Mouse (Mus musculus): ENCODE measurements around the gene Ppp1r7.
"Not testable (repeated sequence)": the region's sequence is repeated elsewhere in the genome, so short reads cannot be mapped to it uniquely, and the experiment has no call there.

The Ppp1r7 gene

GRCm38 (mm10) chr1:93342648-93343503 lies at the start of gene Ppp1r7, which contains the start of gene Pask:
Gene Ppp1r7 (plus strand): TSS chr1:93342854.
Gene Pask (minus strand): TSS chr1:93343482.
- DNase-seq: peak; percentile 96

- not testable (repeated sequence) for DNase-seq
Measured at GRCm38 (mm10) chr1:93294491-93294890, 48.2 kb upstream of the Ppp1r7 start.

- no peak for DNase-seq
Measured at GRCm38 (mm10) chr1:93299791-93300190, 42.9 kb upstream of the Ppp1r7 start.

- DNase-seq: no peak
Measured at GRCm38 (mm10) chr1:93300578-93300977, 42.1 kb upstream of the Ppp1r7 start.

- DNase-seq: peak; percentile 83
Measured at GRCm38 (mm10) chr1:93305581-93306337, 36.9 kb upstream of the Ppp1r7 start, which contains the start of gene Mterf4. Gene Mterf4 (minus strand): TSS chr1:93305915.

- no peak for DNase-seq
Measured at GRCm38 (mm10) chr1:93323973-93324372, 18.7 kb upstream of the Ppp1r7 start.

- no peak for DNase-seq
Measured at GRCm38 (mm10) chr1:93326446-93326845, 16.2 kb upstream of the Ppp1r7 start.

GRCm38 (mm10) chr1:93334621-93335020 lies 8.0 kb upstream of the Ppp1r7 start:
- DNase-seq: no peak

- peak; percentile 95 for DNase-seq
Measured at GRCm38 (mm10) chr1:93343504-93344047, 922 bp downstream of the Ppp1r7 start.

GRCm38 (mm10) chr1:93347176-93347575 lies 4.5 kb downstream of the Ppp1r7 start:
- no peak for DNase-seq

- no peak for DNase-seq
Measured at GRCm38 (mm10) chr1:93349701-93350100, 7.0 kb downstream of the Ppp1r7 start.

- peak; percentile 76 for DNase-seq
Measured at GRCm38 (mm10) chr1:93352724-93353123, 10.1 kb downstream of the Ppp1r7 start.

- no peak for DNase-seq
Measured at GRCm38 (mm10) chr1:93362661-93363060, 20.0 kb downstream of the Ppp1r7 start.

- no peak for DNase-seq
Measured at GRCm38 (mm10) chr1:93365641-93366040, 23.0 kb downstream of the Ppp1r7 start.

GRCm38 (mm10) chr1:93373665-93374064 lies 31.0 kb downstream of the Ppp1r7 start, which contains the start of gene Ano7:
Gene Ano7 (plus strand): TSS chr1:93373930.
- DNase-seq: no peak

GRCm38 (mm10) chr1:93377307-93377706 lies 34.7 kb downstream of the Ppp1r7 start:
- no peak for DNase-seq

- DNase-seq: no peak
Measured at GRCm38 (mm10) chr1:93379117-93379516, 36.5 kb downstream of the Ppp1r7 start.

GRCm38 (mm10) chr1:93387198-93387597 lies 44.5 kb downstream of the Ppp1r7 start:
- DNase-seq: no peak

GRCm38 (mm10) chr1:93388906-93389305 lies 46.3 kb downstream of the Ppp1r7 start:
- DNase-seq: no peak

GRCm38 (mm10) chr1:93401191-93402052 lies 58.8 kb downstream of the Ppp1r7 start:
- no peak for DNase-seq

- DNase-seq: no peak
Measured at GRCm38 (mm10) chr1:93403403-93403802, 60.7 kb downstream of the Ppp1r7 start.

All from cerebellum, adult 9-11 months (tissue).